Mouse (Mus musculus): ENCODE measurements around the gene Trabd. TPM values are rescaled to one million over a fixed set of nuclear protein-coding genes. Genes with fewer than 3 reads are reported as not detected.

Trabd gene
- polyA plus RNA-seq, 1 experiment from 2014 or later, result 36.4 TPM

GRCm38 (mm10) chr15:89061761-89062517, 13.0 kb upstream of the Trabd start:
- H3K4me3 ChIP-seq (ENCODE audit: low read depth, low read length), result no peak overlapping the region
- peaks cover 11% of the 10 kb centered on the region; the same call in 1 of the 2 replicates for H3K4me1 ChIP-seq (ENCODE audit: control insufficient read depth, insufficient read depth, low read length)
- ATAC-seq (ENCODE audit: low read depth), result no peak
- no peaks in the 10 kb centered on the region for H3K36me3 ChIP-seq (ENCODE audit: control insufficient read depth, insufficient read depth, low read length)
- no peaks in the 10 kb centered on the region for H3K9me3 ChIP-seq (ENCODE audit: control insufficient read depth, low read length)
- peaks cover 9% of the 10 kb centered on the region; the same call in 1 of the 2 replicates for H3K27me3 ChIP-seq (ENCODE audit: control insufficient read depth, insufficient read depth, low read length)
- no peak overlapping the region for H3K9ac ChIP-seq (replicated peaks; ENCODE audit: low read depth, low read length)
- WGBS, result 89% methylated on average over 6 of the region's 6 CpGs
- no peak overlapping the region for H3K27ac ChIP-seq (ENCODE audit: low read depth, low read length)
- no peak overlapping the region for H3K4me2 ChIP-seq (ENCODE audit: low read depth, low read length)

- no peak overlapping the region for H3K27ac ChIP-seq (ENCODE audit: low read depth, low read length)
- no peak overlapping the region for H3K9ac ChIP-seq (replicated peaks; ENCODE audit: low read depth, low read length)
- no peak overlapping the region for H3K4me3 ChIP-seq (ENCODE audit: low read depth, low read length)
- H3K9me3 ChIP-seq (ENCODE audit: control insufficient read depth, low read length), result no peaks in the 10 kb centered on the region
- WGBS, result 89% methylated on average over 5 of the region's 5 CpGs
- peaks cover 12% of the 10 kb centered on the region for H3K27me3 ChIP-seq (ENCODE audit: control insufficient read depth, insufficient read depth, low read length)
- H3K36me3 ChIP-seq (ENCODE audit: control insufficient read depth, insufficient read depth, low read length), result no peaks in the 10 kb centered on the region
- H3K4me2 ChIP-seq (ENCODE audit: low read depth, low read length), result no peak overlapping the region
- H3K4me1 ChIP-seq (ENCODE audit: control insufficient read depth, insufficient read depth, low read length), result peaks cover 11% of the 10 kb centered on the region; the same call in 1 of the 2 replicates
- no peak for ATAC-seq (ENCODE audit: low read depth)
These were observed 12.4 kb upstream of the Trabd start for GRCm38 (mm10) chr15:89062518-89062910.

- 85% methylated on average over 7 of the region's 7 CpGs for WGBS
- Histone ChIP-seq H3K9ac (replicated peaks; ENCODE audit: low read depth, low read length) (no peak overlapping the region), H3K27me3 (ENCODE audit: control insufficient read depth, insufficient read depth, low read length) (peaks cover 12% of the 10 kb centered on the region)
These were observed 11.9 kb upstream of the Trabd start for GRCm38 (mm10) chr15:89063001-89063400.

GRCm38 (mm10) chr15:89063536-89063935, 11.4 kb upstream of the Trabd start:
- H3K4me2 ChIP-seq (ENCODE audit: low read depth, low read length), result no peak overlapping the region
- H3K27me3 ChIP-seq (ENCODE audit: control insufficient read depth, insufficient read depth, low read length), result peaks cover 12% of the 10 kb centered on the region
- no peak for ATAC-seq (ENCODE audit: low read depth)
- H3K4me1 ChIP-seq (ENCODE audit: control insufficient read depth, insufficient read depth, low read length), result peaks cover 11% of the 10 kb centered on the region; the same call in 1 of the 2 replicates
- H3K9ac ChIP-seq (replicated peaks; ENCODE audit: low read depth, low read length), result no peak overlapping the region
- peaks cover 7% of the 10 kb centered on the region; the same call in 1 of the 2 replicates for H3K36me3 ChIP-seq (ENCODE audit: control insufficient read depth, insufficient read depth, low read length)
- no peak overlapping the region for H3K27ac ChIP-seq (ENCODE audit: low read depth, low read length)
- 75% methylated on average over 6 of the region's 6 CpGs for WGBS
- H3K9me3 ChIP-seq (ENCODE audit: control insufficient read depth, low read length), result no peaks in the 10 kb centered on the region
- no peak overlapping the region for H3K4me3 ChIP-seq (ENCODE audit: low read depth, low read length)

More at GRCm38 (mm10) chr15:89063001-89063400, 11.9 kb upstream of the Trabd start:
- no peak overlapping the region for H3K4me3 ChIP-seq (ENCODE audit: low read depth, low read length)
- H3K4me1 ChIP-seq (ENCODE audit: control insufficient read depth, insufficient read depth, low read length), result peaks cover 11% of the 10 kb centered on the region; the same call in 1 of the 2 replicates
- 0 out of 2 replicates have a peak, but pooled peaks cover 2% of the 10 kb centered on the region for H3K36me3 ChIP-seq (ENCODE audit: control insufficient read depth, insufficient read depth, low read length)
- no peak overlapping the region for H3K4me2 ChIP-seq (ENCODE audit: low read depth, low read length)
- H3K27ac ChIP-seq (ENCODE audit: low read depth, low read length), result no peak overlapping the region
- ATAC-seq (ENCODE audit: low read depth), result no peak
- no peaks in the 10 kb centered on the region for H3K9me3 ChIP-seq (ENCODE audit: control insufficient read depth, low read length)

- Histone ChIP-seq H3K4me2 (ENCODE audit: low read depth, low read length) (no peak overlapping the region), H3K27ac (ENCODE audit: low read depth, low read length) (no peak overlapping the region), H3K9me3 (ENCODE audit: control insufficient read depth, low read length) (no peaks in the 10 kb centered on the region), H3K36me3 (ENCODE audit: control insufficient read depth, insufficient read depth, low read length) (peaks cover 9% of the 10 kb centered on the region; the same call in 1 of the 2 replicates), H3K9ac (replicated peaks; ENCODE audit: low read depth, low read length) (no peak overlapping the region), H3K27me3 (ENCODE audit: control insufficient read depth, insufficient read depth, low read length) (peaks cover 12% of the 10 kb centered on the region), H3K4me3 (ENCODE audit: low read depth, low read length) (no peak overlapping the region), H3K4me1 (ENCODE audit: control insufficient read depth, insufficient read depth, low read length) (0 out of 2 replicates have a peak, but pooled peaks cover 8% of the 10 kb centered on the region)
- no peak for ATAC-seq (ENCODE audit: low read depth)
- WGBS, result 91% methylated on average over 5 of the region's 5 CpGs
These were observed 10.0 kb upstream of the Trabd start for GRCm38 (mm10) chr15:89064891-89065290.

- Histone ChIP-seq H3K9me3 (ENCODE audit: control insufficient read depth, low read length) (no peaks in the 10 kb centered on the region), H3K4me3 (ENCODE audit: low read depth, low read length) (no peak overlapping the region), H3K27me3 (ENCODE audit: control insufficient read depth, insufficient read depth, low read length) (peaks cover 12% of the 10 kb centered on the region), H3K4me1 (ENCODE audit: control insufficient read depth, insufficient read depth, low read length) (no peaks in the 10 kb centered on the region), H3K4me2 (ENCODE audit: low read depth, low read length) (no peak overlapping the region), H3K36me3 (ENCODE audit: control insufficient read depth, insufficient read depth, low read length) (peaks cover 9% of the 10 kb centered on the region; the same call in 1 of the 2 replicates), H3K27ac (ENCODE audit: low read depth, low read length) (no peak overlapping the region), H3K9ac (replicated peaks; ENCODE audit: low read depth, low read length) (no peak overlapping the region)
- ATAC-seq (ENCODE audit: low read depth), result no peak
- 32% methylated on average over 35 of the region's 35 CpGs for WGBS
These were observed 7.3 kb upstream of the Trabd start for GRCm38 (mm10) chr15:89067609-89068008.

- 29% methylated on average over 26 of the region's 26 CpGs for WGBS
- Histone ChIP-seq H3K4me2 (ENCODE audit: low read depth, low read length) (no peak overlapping the region), H3K4me1 (ENCODE audit: control insufficient read depth, insufficient read depth, low read length) (no peaks in the 10 kb centered on the region), H3K27ac (ENCODE audit: low read depth, low read length) (no peak overlapping the region), H3K9me3 (ENCODE audit: control insufficient read depth, low read length) (no peaks in the 10 kb centered on the region), H3K36me3 (ENCODE audit: control insufficient read depth, insufficient read depth, low read length) (peaks cover 9% of the 10 kb centered on the region; the same call in 1 of the 2 replicates), H3K4me3 (ENCODE audit: low read depth, low read length) (no peak overlapping the region), H3K27me3 (ENCODE audit: control insufficient read depth, insufficient read depth, low read length) (peaks cover 12% of the 10 kb centered on the region), H3K9ac (replicated peaks; ENCODE audit: low read depth, low read length) (no peak overlapping the region)
- ATAC-seq (ENCODE audit: low read depth), result no peak
These were observed 6.7 kb upstream of the Trabd start for GRCm38 (mm10) chr15:89068226-89068625.

GRCm38 (mm10) chr15:89069336-89069840, 5.5 kb upstream of the Trabd start:
- Histone ChIP-seq H3K27ac (ENCODE audit: low read depth, low read length) (no peak overlapping the region), H3K4me2 (ENCODE audit: low read depth, low read length) (no peak overlapping the region), H3K9me3 (ENCODE audit: control insufficient read depth, low read length) (no peaks in the 10 kb centered on the region), H3K4me1 (ENCODE audit: control insufficient read depth, insufficient read depth, low read length) (peaks cover under 1% of the 10 kb centered on the region; the same call in 1 of the 2 replicates), H3K36me3 (ENCODE audit: control insufficient read depth, insufficient read depth, low read length) (peaks cover 9% of the 10 kb centered on the region; the same call in 1 of the 2 replicates), H3K27me3 (ENCODE audit: control insufficient read depth, insufficient read depth, low read length) (peaks cover 12% of the 10 kb centered on the region), H3K9ac (replicated peaks; ENCODE audit: low read depth, low read length) (no peak overlapping the region), H3K4me3 (ENCODE audit: low read depth, low read length) (no peak overlapping the region)
- 87% methylated on average over 17 of the region's 19 CpGs for WGBS
- ATAC-seq (ENCODE audit: low read depth), result no peak

GRCm38 (mm10) chr15:89070606-89071005, 4.3 kb upstream of the Trabd start:
- Histone ChIP-seq H3K9ac (replicated peaks; ENCODE audit: low read depth, low read length) (no peak overlapping the region), H3K4me2 (ENCODE audit: low read depth, low read length) (no peak overlapping the region), H3K27me3 (ENCODE audit: control insufficient read depth, insufficient read depth, low read length) (peaks cover 10% of the 10 kb centered on the region), H3K4me1 (ENCODE audit: control insufficient read depth, insufficient read depth, low read length) (peaks cover 8% of the 10 kb centered on the region; the same call in 1 of the 2 replicates), H3K9me3 (ENCODE audit: control insufficient read depth, low read length) (no peaks in the 10 kb centered on the region), H3K4me3 (ENCODE audit: low read depth, low read length) (no peak overlapping the region), H3K27ac (ENCODE audit: low read depth, low read length) (no peak overlapping the region), H3K36me3 (ENCODE audit: control insufficient read depth, insufficient read depth, low read length) (peaks cover 9% of the 10 kb centered on the region; the same call in 1 of the 2 replicates)
- 62% methylated on average over 24 of the region's 24 CpGs for WGBS
- no peak for ATAC-seq (ENCODE audit: low read depth)
